Mouse (Mus musculus) layer of hippocampus, postnatal 10 days (tissue): ENCODE data around the gene Smu1. TPM values are rescaled to one million over a fixed set of nuclear protein-coding genes. Genes with fewer than 3 reads are reported as not detected.

ENCODE experiments used
- DNase-seq, 2 experiments: peaks; one replicate each; pipeline ENCODE4 v3.0.0; 2021; ENCODE audit warnings: low spot score in 2 of 2
- total RNA-seq, 2 experiments: library from RNA; stranded (reverse); gene quantifications; 2 replicates each; pipeline ENCODE4 v1.2.3; 2021

Gene Smu1
- total RNA-seq, 2 experiments from 2014 or later: 42.8 to 47.7 TPM

GRCm38 (mm10) chr4:40759876-40760275, 2.2 kb upstream of the Smu1 start:
- no peak for DNase-seq

- DNase-seq: peak in 1 of 2 experiments; percentile 18
These were observed 455 bp downstream of the Smu1 start for GRCm38 (mm10) chr4:40757157-40757779.

GRCm38 (mm10) chr4:40735351-40735750, 22.4 kb downstream of the Smu1 start:
- no peak for DNase-seq

GRCm38 (mm10) chr4:40731262-40731661, 26.5 kb downstream of the Smu1 start:
- DNase-seq: no peak

DNA sequence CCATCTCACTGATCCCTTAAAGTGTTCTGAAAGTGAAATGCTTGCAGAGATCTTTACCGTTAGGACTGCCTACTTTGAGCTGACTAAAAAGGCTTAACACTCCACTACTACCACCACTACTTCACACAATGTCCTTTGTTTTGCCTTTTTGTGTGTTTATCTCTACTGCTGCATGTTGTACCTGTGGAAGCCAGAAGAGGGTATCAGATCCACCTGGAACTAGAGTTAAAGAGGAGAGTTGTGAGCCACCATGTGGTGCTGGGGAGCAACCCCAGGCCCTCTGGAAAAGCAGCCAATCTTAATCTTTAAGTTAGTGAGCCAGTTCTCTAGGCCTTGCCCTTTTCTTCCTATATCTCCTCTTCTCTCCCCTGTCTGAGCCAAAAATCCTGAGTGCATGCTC, 30.5 kb downstream of the Smu1 start:
- no peak for DNase-seq

DNA sequence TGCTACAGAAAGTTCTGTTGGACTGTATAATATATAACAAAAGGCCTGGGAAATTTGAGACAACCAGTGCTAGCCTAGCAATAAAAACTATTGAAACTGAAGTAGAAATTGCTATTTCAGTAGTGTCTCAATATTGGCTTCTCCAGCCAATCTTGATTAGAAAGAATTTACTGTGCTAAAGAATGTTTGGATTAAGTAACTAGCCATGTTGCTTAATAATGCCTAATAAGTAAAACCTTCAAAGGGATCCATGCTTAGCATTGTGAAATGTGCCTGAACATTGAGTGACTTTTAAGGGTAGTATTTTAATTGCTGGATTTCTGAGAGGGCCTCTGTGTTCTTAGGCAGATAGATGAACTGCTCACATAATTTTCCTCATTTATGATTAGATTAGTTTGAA, 32.2 kb downstream of the Smu1 start:
- DNase-seq: no peak

- no peak for DNase-seq
These were observed 32.6 kb downstream of the Smu1 start for GRCm38 (mm10) chr4:40725141-40725540.

- DNase-seq: peak; percentile 83 to 91
These were observed 34.8 kb downstream of the Smu1 start for GRCm38 (mm10) chr4:40722687-40723460.

DNA sequence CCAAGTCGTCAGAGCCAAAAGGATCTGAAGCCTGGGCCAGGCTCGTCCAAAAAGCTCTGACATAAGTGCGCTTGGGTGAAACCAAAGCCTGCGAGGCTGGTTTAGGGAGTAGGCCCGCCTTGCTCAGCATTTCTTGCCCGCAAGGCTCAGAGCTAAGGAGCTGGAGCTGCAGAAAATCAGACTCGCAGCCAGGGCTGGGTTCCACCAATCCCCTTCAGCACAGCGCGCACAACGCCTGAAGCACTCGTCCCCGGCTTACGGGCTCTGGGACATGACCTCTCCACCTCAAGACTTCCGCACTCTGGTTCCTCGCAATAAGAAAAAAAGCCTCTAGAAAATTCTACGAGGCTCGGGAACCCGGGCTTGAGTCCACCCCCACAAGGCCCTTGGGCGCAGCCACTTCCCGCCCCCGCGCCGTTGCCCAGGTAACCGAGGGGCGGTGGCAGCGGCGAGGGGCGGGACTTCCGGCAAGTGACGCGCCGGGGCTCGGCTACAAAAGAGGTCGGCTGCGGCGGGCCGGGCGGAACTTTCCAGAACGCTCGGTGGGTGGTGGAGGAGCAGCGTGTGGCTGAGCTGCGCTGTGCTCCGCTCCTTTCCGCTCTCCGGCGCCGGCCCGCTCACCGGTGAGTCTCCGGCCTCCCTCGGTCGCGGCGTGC, 35.6 kb downstream of the Smu1 start, which contains the start of gene Dnaja1:
TSS of gene Dnaja1 (plus strand) at position 140 of the 656 bp plus-strand sequence.
- peak; percentile 98 to 99 for DNase-seq

GRCm38 (mm10) chr4:40720910-40721309, 36.8 kb downstream of the Smu1 start:
- no peak for DNase-seq

- no peak for DNase-seq
These were observed 40.6 kb downstream of the Smu1 start for GRCm38 (mm10) chr4:40717141-40717540.

GRCm38 (mm10) chr4:40703710-40704275, 53.9 kb downstream of the Smu1 start:
- no peak for DNase-seq

DNA sequence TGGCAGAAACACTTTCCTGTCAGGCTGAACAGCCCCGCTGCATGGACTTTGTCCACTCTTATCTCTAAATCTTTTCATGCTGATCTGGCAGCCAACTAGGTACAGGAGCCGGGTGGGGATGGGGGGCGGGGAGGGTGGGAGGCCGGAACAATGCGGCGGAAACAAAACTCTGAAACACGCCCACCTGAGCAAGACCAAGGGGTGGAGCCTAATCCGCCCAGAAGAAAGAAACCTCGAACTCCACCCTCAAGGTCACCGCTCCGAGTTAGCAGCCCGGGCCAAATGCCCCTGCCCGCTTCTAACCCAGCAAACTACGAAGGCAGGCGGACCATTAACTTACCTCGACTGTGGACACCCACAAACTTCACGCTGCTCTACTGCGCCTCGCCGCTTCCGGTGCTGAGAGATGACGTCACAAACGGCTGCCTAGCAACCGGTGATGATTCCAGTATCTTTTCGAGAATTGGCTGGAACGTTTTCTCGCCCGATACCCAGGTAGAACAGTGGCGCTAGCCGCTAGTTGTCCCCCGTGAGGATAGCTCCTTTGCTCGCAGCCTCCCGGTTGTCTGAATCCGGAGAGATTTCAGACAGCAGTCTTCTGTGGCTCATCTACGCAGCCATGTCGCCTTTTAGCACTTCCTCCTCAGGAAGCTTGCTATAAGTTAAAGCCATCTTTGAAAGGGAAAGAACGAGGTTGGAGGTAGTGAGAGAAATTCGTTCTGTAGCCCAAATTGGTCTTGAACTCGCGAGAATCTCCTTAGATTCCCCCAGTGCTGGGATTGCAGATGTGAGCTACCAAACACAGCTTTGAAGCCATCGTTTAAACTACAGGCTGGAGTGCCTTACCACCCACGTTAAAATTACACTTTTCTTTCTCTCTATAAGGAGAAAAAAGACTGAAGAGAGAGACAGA, 54.7 kb downstream of the Smu1 start, which contains the start of gene Aptx:
TSS of gene Aptx (minus strand) at position 398 of the 913 bp plus-strand sequence.
- DNase-seq: peak; percentile 95 to 97

DNA sequence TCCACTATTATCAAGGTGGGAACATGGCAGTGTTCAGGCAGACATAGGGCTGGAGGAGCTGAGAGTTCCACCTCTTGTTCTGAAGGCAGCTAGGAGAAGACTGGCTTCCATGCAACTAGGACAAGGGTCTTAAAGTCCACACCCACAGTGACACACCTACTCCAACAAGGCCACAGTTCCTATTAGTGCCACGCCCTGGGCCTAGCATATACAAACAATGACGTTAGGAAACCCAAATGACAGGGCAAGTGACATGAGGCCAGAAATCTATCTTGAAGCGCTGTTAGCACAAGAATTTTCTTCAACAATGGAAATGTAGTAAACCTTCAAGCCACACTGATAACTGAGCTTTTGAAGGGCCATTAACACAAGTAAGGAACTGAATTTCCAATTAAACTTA, 55.9 kb downstream of the Smu1 start:
- no peak for DNase-seq

GRCm38 (mm10) chr4:40700216-40700615, 57.5 kb downstream of the Smu1 start:
- no peak for DNase-seq

GRCm38 (mm10) chr4:40697059-40697458, 60.7 kb downstream of the Smu1 start:
- no peak for DNase-seq

DNA sequence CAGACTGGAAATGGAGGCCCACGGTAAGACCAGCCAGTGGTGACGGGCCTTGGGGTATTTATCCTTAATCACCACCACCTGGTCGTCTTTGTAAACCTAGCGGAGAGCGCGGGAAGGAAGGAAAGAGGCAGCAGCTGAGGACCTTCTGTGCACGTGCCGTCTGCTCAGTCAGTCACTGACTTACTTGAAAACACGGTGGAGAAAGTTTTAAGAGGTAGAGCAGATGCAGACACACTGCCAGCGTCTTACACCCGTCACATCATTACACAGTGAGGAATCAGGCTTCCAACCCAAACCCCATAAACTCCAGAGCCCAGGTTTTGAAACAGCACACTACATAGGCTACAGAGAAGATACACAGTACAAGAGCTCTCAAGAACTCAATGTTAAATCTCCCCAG, 66.6 kb downstream of the Smu1 start:
- no peak for DNase-seq
